21 mouse cellular contexts compared by ENCODE assay signal in the genomic region with DNA sequence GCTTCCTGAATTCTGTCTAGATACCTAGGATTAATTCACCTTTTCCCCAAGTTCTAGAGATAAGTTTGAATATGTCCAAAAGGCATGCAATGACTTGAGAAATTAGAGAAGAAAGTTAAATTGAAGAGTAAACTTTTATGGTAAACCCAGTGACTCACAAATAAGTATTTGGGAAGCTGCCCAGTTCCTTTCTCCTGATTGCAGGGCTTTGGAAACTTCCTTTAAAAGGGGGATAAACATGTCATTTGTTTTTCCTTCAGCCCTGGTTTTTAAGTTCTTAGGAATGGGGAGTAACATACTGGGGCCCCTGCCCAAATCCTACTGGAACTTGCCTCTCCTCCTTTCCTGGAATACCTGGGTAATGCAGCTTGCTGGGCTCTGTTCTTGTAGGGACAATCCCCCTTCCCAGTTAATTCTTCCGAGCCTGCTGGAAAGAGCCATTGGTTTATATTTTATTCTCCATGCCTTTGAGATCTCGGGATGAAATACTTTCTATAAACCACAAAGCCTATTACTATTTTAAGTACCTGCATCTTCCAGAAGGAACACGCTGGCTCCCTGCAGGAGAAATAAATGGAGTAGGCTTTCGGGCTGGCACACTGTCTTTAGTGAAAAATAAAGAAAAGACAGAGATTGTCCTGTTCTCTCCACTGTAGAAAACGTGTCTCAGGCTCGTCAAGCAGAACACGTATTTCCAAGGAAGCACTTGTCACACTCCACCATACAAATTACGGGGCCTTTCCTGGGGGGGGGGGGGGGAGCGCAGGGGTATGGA.
DNase-seq lines count a peak whose midpoint lies in the region; ATAC-seq and TF ChIP-seq lines count a peak whose summit lies in the region.
"Had no signal": no experiment of that assay in that cellular context is flagged by ENCODE, and none has a peak within 500 bp of the region (broad histone marks: within the 10 kb centered on the region; RNA-seq: fewer than 3 reads in every experiment).

No protein-coding gene starts in this region.

- no peak for TF ChIP-seq POLR2A in limb, embryonic 14.5 days (IDR thresholded peaks at IDR 0.05; ENCODE audit: borderline replicate concordance, extremely low read depth, insufficient read depth, insufficient read length)

- H3K27me3 ChIP-seq in limb, embryonic 14.5 days (ENCODE audit: control insufficient read depth, insufficient read depth, low read length), result no peaks in the 10 kb centered on the region
- H3K27me3 ChIP-seq in limb, embryonic 10.5 days (ENCODE audit: low read depth, poor library complexity, severe bottlenecking), result no peaks in the 10 kb centered on the region
- no peaks in the 10 kb centered on the region for H3K27me3 ChIP-seq in embryonic facial prominence, embryonic 14.5 days (replicated peaks; ENCODE audit: control insufficient read depth, insufficient read depth, low read length)
- H3K27me3 ChIP-seq in forebrain, postnatal 0 days (ENCODE audit: insufficient read depth, low read length), result no peaks in the 10 kb centered on the region
- H3K27me3 ChIP-seq: CH12.LX; embryonic facial prominence, embryonic 15.5 days; forebrain, embryonic 12.5 days; liver, embryonic 13.5 days; midbrain, embryonic 12.5 days; neural tube, embryonic 15.5 days had no signal

- no peak overlapping the region for H3K27ac ChIP-seq in limb, embryonic 14.5 days (replicated peaks; ENCODE audit: low read depth, low read length)
- H3K27ac ChIP-seq in limb, embryonic 10.5 days, result no peak overlapping the region
- no peak overlapping the region for H3K27ac ChIP-seq in embryonic facial prominence, embryonic 14.5 days (replicated peaks; ENCODE audit: low read depth, low read length)
- H3K27ac ChIP-seq in forebrain, postnatal 0 days (ENCODE audit: low read depth, low read length), result no peak overlapping the region
- H3K27ac ChIP-seq: embryonic facial prominence, embryonic 15.5 days; forebrain, embryonic 12.5 days; heart, adult 2 months; hindbrain, embryonic 10.5 days; liver, embryonic 13.5 days; midbrain, embryonic 12.5 days; neural tube, embryonic 15.5 days had no signal

- H3K9me3 ChIP-seq in limb, embryonic 14.5 days (ENCODE audit: control insufficient read depth, low read length), result no peaks in the 10 kb centered on the region
- no peaks in the 10 kb centered on the region for H3K9me3 ChIP-seq in limb, embryonic 10.5 days (replicated peaks)
- H3K9me3 ChIP-seq in embryonic facial prominence, embryonic 14.5 days (ENCODE audit: control insufficient read depth, low read length), result no peaks in the 10 kb centered on the region; the same call in 1 of the 2 replicates
- H3K9me3 ChIP-seq in forebrain, postnatal 0 days (ENCODE audit: low read length), result no peaks in the 10 kb centered on the region
- H3K9me3 ChIP-seq: embryonic facial prominence, embryonic 15.5 days; forebrain, embryonic 12.5 days; hindbrain, embryonic 10.5 days; liver, embryonic 13.5 days; midbrain, embryonic 12.5 days; neural tube, embryonic 15.5 days had no signal

- H3K4me2 ChIP-seq in limb, embryonic 14.5 days (replicated peaks; ENCODE audit: low read depth, low read length, severe bottlenecking), result no peak overlapping the region
- no peak overlapping the region for H3K4me2 ChIP-seq in embryonic facial prominence, embryonic 14.5 days (ENCODE audit: low read depth, low read length)
- no peak overlapping the region for H3K4me2 ChIP-seq in forebrain, postnatal 0 days (ENCODE audit: low read depth)
- H3K4me2 ChIP-seq: embryonic facial prominence, embryonic 15.5 days; forebrain, embryonic 12.5 days; liver, embryonic 13.5 days; midbrain, embryonic 12.5 days; neural tube, embryonic 15.5 days had no signal

- 52% methylated on average over 9 of the region's 9 CpGs for WGBS in limb, embryonic 14.5 days
- WGBS in limb, embryonic 10.5 days, result 74% methylated on average over 9 of the region's 9 CpGs
- 53% methylated on average over 9 of the region's 9 CpGs for WGBS in embryonic facial prominence, embryonic 14.5 days
- 28% methylated on average over 9 of the region's 9 CpGs for WGBS in forebrain, postnatal 0 days

- no peak overlapping the region for H3K9ac ChIP-seq in limb, embryonic 14.5 days (ENCODE audit: low read depth, low read length, severe bottlenecking)
- H3K9ac ChIP-seq in embryonic facial prominence, embryonic 14.5 days (ENCODE audit: low read depth, low read length), result no peak overlapping the region
- no peak overlapping the region for H3K9ac ChIP-seq in forebrain, postnatal 0 days
- H3K9ac ChIP-seq: embryonic facial prominence, embryonic 15.5 days; forebrain, embryonic 12.5 days; liver, embryonic 13.5 days; midbrain, embryonic 12.5 days; neural tube, embryonic 15.5 days had no signal

- no peak overlapping the region for H3K4me3 ChIP-seq in limb, embryonic 14.5 days (replicated peaks; ENCODE audit: low read length)
- H3K4me3 ChIP-seq in limb, embryonic 10.5 days, result no peak overlapping the region
- no peak overlapping the region for H3K4me3 ChIP-seq in embryonic facial prominence, embryonic 14.5 days (ENCODE audit: low read depth, low read length)
- no peak overlapping the region for H3K4me3 ChIP-seq in forebrain, postnatal 0 days (ENCODE audit: low read depth, low read length)
- H3K4me3 ChIP-seq: embryonic facial prominence, embryonic 15.5 days; forebrain, embryonic 12.5 days; heart, adult 2 months; hindbrain, embryonic 10.5 days; liver, embryonic 13.5 days; midbrain, embryonic 12.5 days; neural tube, embryonic 15.5 days had no signal

- H3K4me1 ChIP-seq in limb, embryonic 14.5 days (ENCODE audit: control insufficient read depth, insufficient read depth, low read length), result no peaks in the 10 kb centered on the region; the same call in 1 of the 2 replicates
- H3K4me1 ChIP-seq in limb, embryonic 10.5 days, result peaks cover 2% of the 10 kb centered on the region; the same call in 1 of the 2 replicates
- H3K4me1 ChIP-seq in embryonic facial prominence, embryonic 14.5 days (ENCODE audit: control insufficient read depth, insufficient read depth, low read length), result peaks cover 3% of the 10 kb centered on the region; the same call in 1 of the 2 replicates
- peaks cover 4% of the 10 kb centered on the region; the same call in 1 of the 2 replicates for H3K4me1 ChIP-seq in forebrain, postnatal 0 days (ENCODE audit: insufficient read depth)
- H3K4me1 ChIP-seq: liver, embryonic 13.5 days; neural tube, embryonic 15.5 days had no signal

- no peaks in the 10 kb centered on the region for H3K36me3 ChIP-seq in limb, embryonic 14.5 days (ENCODE audit: control insufficient read depth, insufficient read depth, low read length)
- H3K36me3 ChIP-seq in limb, embryonic 10.5 days, result peaks cover 4% of the 10 kb centered on the region; the same call in 1 of the 2 replicates
- H3K36me3 ChIP-seq in embryonic facial prominence, embryonic 14.5 days (ENCODE audit: control insufficient read depth, insufficient read depth, low read length), result peaks cover 7% of the 10 kb centered on the region; the same call in 1 of the 2 replicates
- no peaks in the 10 kb centered on the region for H3K36me3 ChIP-seq in forebrain, postnatal 0 days (ENCODE audit: insufficient read depth)
- H3K36me3 ChIP-seq: forebrain, embryonic 12.5 days; hindbrain, embryonic 10.5 days; liver, embryonic 13.5 days; neural tube, embryonic 15.5 days had no signal

- peak; percentile 86 for ATAC-seq in frontal cortex, adult (ENCODE audit: low TSS enrichment)
- ATAC-seq in limb, embryonic 14.5 days (ENCODE audit: low FRiP score, low read depth), result no peak
- no peak for ATAC-seq in embryonic facial prominence, embryonic 14.5 days (ENCODE audit: low read depth)
- ATAC-seq in forebrain, postnatal 0 days, result no peak

- DNase-seq in frontal cortex, postnatal 25 days (ENCODE audit: low spot score in 2 of 2), result no peak
- peak; percentile 64 for DNase-seq in limb, embryonic 14.5 days (ENCODE audit: low spot score)
- DNase-seq in limb, embryonic 10.5 days (ENCODE audit: low spot score), result no peak
- peak; percentile 93 for DNase-seq in 3T3-L1 (ENCODE audit: low read depth, low spot score)
- DNase-seq in embryonic facial prominence, embryonic 14.5 days (ENCODE audit: low spot score), result peak; percentile 77
- no peak for DNase-seq in thymus, postnatal 36 days
- no peak for DNase-seq in forebrain, postnatal 0 days
- DNase-seq: adrenal gland, adult 2 months; cerebellum, adult 9-10 months; gastrocnemius, postnatal 14 days; heart, adult 2 months; kidney, adult 8-10 months; liver, embryonic 13.5 days; right cerebral cortex, postnatal 25 days had no signal

- no peak for TF ChIP-seq CTCF in forebrain, postnatal 0 days (IDR thresholded peaks at IDR 0.05; ENCODE audit: low read depth)

Comparison
In these comparisons a context has a peak if more than half of its experiments do, and no peak if none do; other contexts are left out.
1. DNase-seq: peak in limb, embryonic 14.5 days (single experiment), 3T3-L1 (single experiment) and embryonic facial prominence, embryonic 14.5 days (single experiment); none in frontal cortex, postnatal 25 days (0 of 2), limb, embryonic 10.5 days (single experiment), thymus, postnatal 36 days (0 of 2) and forebrain, postnatal 0 days (single experiment).